Mouse (Mus musculus): ENCODE results near the gene Rhof. TPM values are rescaled to one million over a fixed set of nuclear protein-coding genes. Genes with fewer than 3 reads are reported as not detected.

Rhof gene
- polyA plus RNA-seq, 2 experiments from 2014 or later: 80.6 to 101 TPM

DNA sequence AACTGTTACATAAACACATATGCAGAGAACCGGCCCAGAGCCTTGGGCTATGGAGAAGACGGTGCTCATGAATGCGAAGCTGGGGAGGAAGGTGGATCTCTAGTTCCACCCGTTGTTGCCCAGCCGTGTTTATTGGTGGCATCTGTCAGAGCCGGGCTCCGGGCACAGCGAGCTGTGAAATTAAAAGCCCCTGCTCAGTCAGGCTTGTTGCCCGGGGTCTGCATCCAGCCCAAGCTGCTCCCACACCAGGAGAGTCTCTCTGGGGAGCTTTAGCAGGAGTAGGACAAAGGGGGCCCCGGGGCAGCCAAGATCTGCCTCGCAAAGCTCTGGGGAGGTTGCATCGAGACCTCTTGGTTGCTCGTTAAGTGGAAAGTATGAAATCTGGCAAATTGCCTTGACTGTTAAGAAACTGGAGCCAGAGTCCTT lies 22.2 kb downstream of the Rhof start:
- ATAC-seq: no peak

- no peak for ATAC-seq
Measured at GRCm38 (mm10) chr5:123109452-123110203, 22.9 kb downstream of the Rhof start.

DNA sequence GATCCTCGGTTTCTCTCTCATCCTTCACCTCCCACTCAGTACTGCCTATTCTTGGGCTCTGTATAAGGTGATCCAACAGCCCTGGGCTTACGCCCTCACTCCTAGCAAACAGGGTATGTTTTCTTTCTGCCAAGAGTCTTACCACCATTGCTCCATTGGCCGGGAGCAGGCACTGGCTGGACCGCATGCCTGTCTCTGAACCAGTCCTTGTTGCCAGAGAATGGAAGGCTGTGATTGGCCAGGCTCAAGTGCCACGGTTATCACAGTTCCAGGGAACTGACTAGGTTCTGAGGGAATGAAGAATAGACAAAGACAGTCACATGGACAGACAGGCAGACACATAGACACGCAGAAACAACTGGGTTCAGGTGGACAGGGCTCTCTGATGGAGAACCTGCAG lies 27.7 kb downstream of the Rhof start:
- no peak for ATAC-seq

DNA sequence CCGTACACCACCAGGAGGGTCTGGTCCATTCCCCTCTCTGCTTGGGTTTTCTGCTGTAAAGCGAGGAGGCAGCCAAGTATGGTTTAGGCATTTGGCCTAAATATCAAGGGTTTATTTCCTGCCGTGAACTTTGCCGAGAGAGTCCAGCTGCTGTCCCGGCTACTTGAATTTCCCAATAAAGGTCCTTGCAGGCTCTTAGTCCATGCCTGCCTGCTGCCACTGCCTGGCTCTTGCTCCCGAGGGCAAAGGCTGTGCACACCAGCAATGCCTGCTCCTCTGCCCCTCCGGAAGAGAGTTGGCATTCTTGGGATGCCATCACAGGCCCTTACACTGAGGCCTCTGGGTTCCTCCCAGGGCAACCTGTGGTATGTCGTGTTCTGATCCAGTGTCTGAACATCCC lies 28.9 kb downstream of the Rhof start:
- ATAC-seq: no peak

- no peak for ATAC-seq
Measured at GRCm38 (mm10) chr5:123102376-123102775, 30.1 kb downstream of the Rhof start.

DNA sequence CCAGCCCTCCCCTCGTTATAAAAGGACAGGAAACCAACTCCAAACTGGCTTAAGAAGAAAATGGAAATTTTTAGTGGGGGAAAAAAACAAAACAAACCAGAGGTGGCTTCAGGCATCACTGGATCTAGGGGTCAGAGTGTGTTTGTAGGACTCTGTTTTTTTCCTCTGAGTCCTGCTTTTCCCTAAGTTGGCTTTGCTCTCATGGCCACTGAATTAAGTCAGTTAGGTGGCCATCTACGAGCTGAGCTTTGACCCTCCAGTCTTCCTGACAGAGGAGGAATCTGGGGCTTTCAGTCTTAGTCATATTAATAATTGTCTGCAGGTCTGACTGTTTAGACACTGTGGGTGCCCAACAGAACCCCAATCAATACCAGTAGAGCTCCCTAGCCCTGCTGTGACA lies 34.0 kb downstream of the Rhof start:
- no peak for ATAC-seq

GRCm38 (mm10) chr5:123096299-123096698 lies 36.2 kb downstream of the Rhof start:
- no peak for ATAC-seq

DNA sequence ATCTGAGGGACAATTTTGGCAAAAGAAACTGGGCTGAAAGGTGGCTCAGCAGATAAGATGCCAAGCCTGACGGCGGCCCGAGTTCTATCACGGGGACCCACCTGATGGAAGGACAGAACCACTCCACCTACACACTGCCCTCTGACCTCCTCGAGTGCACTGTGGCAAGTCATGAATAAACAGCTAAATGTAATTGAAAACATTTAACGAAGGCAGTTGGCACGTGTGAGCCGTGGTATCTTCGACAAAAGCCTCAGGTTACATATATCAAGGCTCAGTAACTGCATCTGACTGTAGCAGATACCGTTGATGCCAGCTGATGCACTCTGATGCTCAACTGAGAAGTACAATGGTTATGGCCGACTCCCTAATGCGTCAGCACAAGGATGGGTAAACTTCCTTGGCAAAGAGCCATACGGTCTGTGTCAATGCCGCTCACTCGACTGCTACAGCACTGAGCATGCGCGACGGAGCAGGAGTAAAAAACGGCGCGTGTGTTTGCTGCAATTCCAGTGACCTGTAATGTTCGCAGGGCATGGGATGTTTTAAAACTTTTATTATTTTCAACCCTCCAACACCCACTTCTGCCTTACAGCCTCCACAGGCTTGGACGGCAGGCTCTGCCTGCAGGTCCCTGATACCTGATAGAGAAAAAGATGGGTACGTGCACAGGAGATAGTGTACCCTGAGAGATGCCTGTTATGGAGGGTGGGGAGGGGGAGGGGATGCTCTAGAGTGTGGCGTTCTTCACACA lies 38.1 kb downstream of the Rhof start:
- no peak for ATAC-seq

DNA sequence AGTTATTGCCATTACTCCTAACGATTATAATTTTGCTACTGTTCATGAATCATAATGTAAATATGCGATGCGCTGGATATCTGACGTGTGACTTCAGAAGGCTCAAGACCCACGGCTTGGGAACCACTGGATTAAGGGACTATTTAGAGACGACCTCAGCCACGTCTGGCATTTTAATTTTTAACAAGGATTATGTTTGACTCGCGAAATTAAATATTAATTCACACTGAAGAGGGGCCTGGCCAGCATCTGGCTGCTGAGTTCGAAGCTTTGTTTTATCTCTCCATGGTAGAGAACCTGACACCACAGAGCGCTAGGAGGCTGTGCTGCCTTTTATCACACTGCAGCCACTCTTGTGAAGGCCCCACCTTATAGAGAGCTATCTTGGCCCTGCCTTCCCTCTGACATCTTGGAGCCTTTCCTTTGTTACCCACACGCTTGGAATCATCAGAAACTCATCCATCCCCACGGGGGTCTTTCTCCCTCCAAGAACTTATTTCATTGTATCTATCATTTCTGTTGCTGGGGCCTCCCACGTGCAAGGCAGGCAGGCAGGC lies 39.3 kb downstream of the Rhof start:
- no peak for ATAC-seq

DNA sequence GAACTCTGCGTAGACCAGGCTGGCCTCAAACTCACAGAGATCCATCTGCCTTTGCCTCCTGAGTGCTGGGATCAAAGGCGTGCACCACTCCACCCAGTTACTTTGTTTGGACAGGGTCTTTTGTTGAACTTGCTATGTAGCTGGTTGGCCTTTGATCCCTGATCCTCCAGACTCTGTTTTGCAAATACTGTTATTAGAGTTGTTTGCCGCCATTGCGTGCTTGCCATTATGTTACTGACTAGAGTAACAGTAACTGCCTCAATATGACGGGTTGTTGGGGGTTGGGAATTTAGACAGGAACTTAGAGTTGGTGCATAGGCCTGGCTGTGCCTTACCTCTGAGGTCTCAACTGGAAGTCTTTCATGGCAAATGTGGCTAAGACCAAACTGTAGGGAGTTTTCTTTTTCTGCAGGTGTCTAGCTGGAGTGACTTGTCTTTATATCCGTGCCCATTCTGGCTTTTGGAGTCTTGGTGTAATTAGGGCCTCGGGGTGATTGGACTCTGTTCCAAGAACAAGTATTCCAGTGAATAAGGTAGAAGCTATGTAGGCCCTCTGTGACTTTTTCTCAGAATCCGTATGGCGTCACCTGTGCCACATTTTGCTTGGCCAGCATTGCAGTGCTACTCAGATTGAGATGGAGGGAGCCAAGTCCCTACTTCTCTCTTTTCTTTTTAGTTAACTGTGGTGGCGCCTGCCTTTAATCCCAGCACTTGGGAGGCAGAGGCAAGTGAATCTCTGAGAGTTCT lies 41.8 kb downstream of the Rhof start:
- ATAC-seq: no peak

DNA sequence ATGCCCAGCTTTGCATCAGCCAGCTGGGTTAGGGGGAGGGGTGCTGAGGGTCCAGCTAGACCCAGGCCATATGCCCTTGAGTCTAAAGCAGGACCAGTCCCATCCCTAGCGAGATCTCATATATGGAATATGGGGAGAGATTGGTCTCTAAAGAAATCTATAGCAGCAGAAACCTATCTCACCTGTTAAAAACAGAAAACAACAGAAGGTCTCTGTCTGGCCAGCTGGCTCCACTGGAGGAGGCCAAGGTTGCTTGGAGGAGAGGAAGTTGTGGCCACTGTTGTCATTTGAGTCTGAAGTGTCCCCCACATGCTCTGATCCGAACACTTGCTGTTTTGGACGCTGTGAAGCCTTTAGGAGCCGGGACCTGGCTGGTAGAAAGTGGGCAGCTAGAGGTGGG lies 43.7 kb downstream of the Rhof start:
- ATAC-seq: no peak

DNA sequence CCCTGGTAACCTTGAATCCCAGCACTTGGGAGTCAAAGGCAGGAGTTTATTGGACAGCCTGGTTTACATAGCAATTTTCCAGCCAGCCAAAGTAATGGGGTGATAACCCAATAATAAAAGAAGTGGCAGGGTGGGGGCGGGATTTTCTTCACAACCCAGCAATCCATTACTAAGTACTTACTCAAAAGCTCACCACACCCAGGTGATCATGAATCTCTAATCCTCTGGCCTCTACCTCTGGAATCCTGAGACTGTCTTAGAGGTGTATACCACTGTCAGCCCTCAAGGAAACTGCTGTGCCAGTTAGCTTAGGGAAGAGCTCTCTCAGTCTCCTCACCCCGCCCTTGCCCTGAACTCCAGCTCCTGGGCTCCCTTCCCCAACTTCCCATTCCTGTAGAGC lies 46.0 kb downstream of the Rhof start:
- no peak for ATAC-seq

GRCm38 (mm10) chr5:123083340-123084050 lies 49.0 kb downstream of the Rhof start:
- no peak for ATAC-seq

- ATAC-seq: no peak
Measured at GRCm38 (mm10) chr5:123080510-123080909, 52.0 kb downstream of the Rhof start.

DNA sequence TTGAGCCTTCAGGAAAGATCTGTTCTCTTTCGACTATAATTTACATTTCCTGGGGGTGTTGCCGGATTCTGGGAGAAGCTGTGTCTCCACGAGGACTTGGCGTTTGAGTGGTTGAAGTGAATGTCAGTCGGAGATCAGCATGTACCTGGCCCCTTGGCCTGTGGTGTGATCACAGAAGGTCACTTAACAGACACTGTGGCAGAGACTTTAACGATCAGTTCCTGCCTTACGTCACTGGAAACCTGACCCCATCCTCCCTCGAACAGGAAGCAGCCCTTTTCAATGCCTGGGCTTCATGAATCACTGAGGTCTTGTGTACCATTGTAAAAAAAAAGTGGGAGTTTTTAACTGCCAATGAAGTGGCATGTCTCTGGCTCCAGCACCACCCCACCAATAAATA lies 52.5 kb downstream of the Rhof start:
- no peak for ATAC-seq

- no peak for ATAC-seq
Measured at GRCm38 (mm10) chr5:123079568-123079967, 52.9 kb downstream of the Rhof start.

DNA sequence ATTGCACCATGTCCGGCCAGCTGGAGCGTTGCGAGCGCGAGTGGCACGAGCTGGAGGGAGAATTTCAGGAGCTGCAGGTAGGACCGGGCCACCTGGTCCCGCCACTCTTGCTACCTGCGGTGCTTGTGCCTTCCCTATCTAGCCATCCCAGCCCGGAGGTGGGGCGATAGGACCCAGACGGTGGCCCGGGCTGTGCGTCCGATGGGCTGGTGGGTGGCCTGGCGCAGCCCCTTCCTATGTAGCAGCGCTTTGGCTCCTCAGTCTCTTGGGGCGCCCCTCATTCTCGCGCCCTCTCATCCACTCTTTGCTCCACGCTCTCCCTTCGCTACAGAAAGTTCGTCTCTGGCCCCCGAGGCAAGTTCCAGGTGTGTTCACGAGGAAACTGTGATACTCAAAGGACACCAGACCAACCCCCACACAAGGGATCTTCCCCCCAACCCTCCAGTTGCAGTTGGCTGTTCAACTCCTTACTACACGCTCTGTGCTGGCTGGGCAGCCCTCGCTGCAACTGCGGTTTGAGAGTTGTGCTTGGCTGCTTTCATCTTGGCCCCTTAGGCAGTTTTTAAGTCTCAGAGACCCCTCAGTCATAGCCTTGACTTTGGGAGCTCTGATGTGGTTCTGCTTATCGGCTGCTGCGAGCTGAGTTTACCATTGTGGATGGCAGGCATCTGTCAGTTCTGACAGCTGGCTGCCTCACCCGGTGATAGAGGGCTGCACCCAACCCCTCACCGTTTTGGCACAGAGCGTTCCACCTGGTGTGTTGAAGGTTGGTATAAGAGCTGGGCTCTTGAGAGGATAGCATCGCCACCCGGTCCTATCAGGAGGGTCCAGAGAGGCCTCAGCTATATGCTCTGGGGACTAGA lies 55.8 kb downstream of the Rhof start:
- ATAC-seq: peak; percentile 36

GRCm38 (mm10) chr5:123075576-123076418 lies 56.7 kb downstream of the Rhof start:
- peak; percentile 91 for ATAC-seq

- no peak for ATAC-seq
Measured at GRCm38 (mm10) chr5:123068714-123069113, 63.8 kb downstream of the Rhof start.

- no peak for ATAC-seq
Measured at GRCm38 (mm10) chr5:123068115-123068514, 64.4 kb downstream of the Rhof start, which contains the start of gene Tmem120b. Gene Tmem120b (plus strand): TSS chr5:123068415.

All from CD4-positive, CD25-positive, alpha-beta regulatory T cell, adult 4 months (primary cell).